Mouse (Mus musculus) brain, embryonic 18.5 days (tissue): ENCODE measurements at regions not wholly inside any gene's neighbourhood (a gene's known extent, or its start where the extent isn't known, plus 50 kb on each side); places are given as distances from the start of the nearest gene placed in this dataset.
"Not testable (repeated sequence)": the region's sequence is repeated elsewhere in the genome, so short reads cannot be mapped to it uniquely, and the experiment has no call there.

ENCODE experiments used
- DNase-seq: peaks from one replicate; pipeline ENCODE4 v3.0.0-alpha.2; 2012; ENCODE audit warnings: low read depth, low spot score

DNA sequence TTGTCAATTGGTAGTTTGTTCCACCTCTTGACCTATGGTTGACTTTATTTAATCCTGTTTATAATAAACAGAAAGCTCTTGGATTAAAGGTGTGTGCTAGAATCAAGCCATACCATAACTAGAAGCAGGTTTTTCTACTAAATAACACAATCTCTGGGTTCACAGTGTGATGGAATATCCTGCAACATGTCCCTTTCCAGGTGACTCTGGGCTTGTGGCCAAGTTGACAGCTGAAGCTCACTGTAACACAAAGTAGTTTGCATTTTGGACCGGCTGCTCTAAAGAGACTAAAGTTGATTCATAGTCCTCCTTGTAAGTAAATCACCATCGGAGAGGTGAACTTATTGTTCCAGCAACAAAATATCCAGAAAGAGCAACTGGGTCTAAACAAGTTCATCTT is 149.3 kb upstream of the Kctd3 start:
- no peak for DNase-seq

DNA sequence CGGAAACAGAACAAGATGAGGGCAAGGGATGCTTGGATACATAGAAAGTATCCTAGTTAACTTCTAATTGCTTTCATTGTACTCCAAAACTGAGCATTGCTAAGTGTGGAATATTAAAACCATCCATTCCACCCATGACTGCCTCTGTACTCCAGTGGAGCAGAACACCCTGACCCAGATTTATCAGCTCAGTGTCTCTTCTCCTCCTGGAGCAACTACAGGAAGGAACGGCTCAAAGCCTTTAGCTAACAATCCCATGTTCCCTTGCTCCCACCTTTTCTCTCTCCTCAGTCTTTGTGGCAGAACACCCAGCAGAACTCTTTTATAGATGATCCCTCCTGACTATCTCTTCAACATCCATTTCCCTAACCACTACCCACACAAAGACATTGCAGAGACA is 146.7 kb upstream of the Kctd3 start:
- no peak for DNase-seq

DNA sequence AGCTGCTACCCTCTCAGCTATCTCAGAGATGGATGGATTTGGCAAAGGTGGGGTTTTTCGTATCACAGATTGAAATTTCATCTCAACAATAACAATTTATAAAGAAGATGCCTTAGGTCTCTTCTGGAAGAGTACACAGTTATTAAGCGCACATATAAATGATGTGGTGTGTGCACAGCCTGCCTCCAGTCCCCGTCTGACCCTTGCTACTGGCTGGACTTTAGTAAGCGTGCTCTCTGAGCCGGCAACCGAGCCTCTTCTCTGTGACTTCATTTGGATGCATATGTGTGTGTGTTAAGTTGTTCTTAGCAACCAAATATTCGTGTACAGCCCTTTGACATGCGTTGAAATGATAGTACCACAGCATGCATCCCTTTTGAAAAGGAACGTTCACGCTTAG is 145.5 kb upstream of the Kctd3 start:
- no peak for DNase-seq

DNA sequence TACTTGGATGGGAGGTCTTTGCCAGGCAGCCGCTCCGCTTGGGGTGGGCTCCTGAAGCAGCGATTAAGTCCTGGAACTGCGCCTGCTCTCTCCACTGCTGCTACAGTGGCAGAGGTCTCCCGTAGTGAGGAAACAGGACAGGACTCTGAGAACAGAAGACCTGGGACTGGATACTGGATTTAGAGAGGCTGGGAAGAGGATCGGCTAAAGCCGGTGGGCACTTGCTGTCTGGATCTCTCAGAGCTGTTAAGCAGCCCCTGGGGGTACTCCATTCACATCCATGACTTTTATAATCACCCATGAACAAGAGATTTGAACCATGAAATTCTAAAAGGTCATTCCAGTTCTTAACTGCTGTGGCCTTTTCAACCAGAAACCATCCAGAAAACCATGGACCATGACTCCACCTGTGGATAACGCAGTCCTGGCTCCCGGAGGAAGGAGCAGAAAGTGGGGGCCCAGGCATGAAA is 135.4 kb upstream of the Kctd3 start:
- no peak for DNase-seq

DNA sequence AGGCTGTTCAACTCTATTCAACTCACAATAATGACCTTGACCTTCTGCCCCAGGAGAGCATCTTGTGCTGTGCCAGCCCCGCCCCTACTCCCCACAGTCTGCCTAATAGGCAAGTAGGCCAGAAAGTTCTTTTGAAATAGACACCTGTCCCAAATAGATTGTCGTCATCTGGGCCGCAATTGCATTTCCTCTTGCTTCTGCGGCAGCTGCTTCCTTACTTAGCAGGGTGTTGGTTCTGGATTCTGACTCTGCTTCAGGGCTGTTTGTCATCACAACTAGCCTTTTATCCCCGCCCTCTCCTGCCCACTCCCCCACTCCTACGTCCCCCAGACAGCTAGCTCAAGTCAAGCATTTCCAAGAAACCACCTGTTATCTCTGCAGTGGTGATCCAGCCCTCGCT is 134.9 kb upstream of the Kctd3 start:
- no peak for DNase-seq

DNA sequence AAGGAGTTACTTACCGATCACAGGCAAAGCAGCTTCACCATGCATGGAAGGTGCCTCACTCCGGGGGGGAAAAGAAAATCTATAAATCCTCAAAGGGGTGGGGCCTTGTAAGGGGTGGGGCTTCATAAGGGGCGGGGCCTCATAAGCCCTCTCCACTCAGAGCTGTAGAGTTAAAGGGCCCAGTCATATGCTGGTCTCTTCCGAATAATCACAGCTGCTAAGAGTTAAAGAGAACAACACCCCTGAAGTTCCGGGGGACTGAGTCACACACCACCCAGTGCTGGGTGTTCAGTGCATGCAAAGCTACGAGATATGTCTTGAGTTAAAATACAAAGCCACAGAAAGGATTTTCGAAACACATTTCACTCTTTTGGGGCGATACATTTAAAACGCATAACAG is 134.1 kb upstream of the Kctd3 start:
- no peak for DNase-seq

DNA sequence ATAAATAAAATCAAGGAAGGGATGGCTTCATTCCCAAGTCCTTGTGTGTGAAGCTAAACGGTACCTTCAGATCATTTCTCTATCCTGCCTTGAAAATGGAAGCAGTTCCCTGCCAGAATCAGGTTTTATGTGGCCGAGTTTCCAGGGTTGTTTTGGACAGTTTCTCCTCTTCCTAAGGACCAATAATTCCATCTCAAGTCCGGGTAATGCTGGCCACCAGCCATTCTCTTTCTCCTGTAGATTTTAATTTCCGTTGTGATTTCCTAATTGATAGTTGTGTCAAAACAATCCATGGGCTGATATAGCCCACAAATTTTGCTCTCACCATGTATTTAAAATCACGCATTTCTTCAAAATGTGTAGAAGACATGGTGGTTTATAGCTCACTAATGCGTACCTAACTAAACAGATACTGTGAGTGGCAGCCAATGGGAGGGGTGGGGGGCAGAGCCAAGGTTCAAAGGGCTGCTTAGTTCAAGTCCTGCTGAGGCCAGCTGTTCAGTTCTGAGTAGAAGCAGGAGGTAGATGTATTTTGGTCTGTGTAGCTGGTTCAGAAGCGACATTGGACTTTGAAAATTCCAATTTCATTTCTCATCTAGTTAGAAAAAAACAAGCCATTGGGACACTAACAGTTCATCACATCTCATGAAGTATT is 129.2 kb upstream of the Kctd3 start:
- DNase-seq = no peak

DNA sequence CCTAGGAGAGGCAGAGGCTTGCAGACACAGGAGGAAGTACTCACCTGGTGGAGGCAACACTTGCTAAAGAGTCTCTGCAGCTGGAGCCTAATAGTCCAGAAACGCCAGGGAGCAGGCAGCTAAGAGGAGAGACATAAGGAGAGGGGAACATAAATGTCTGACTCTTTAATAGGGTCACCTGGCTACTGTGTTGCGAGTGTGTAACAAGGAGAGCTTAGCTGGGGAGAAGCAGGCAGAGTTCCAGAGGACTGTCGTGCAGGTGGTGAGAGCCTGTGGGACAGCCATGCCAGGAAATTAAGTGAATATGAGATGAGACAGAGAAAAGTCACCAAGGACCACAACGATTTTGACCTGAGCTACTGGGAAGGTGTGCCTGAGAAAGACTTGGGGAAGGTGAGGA is 128.2 kb upstream of the Kctd3 start:
- DNase-seq = no peak

DNA sequence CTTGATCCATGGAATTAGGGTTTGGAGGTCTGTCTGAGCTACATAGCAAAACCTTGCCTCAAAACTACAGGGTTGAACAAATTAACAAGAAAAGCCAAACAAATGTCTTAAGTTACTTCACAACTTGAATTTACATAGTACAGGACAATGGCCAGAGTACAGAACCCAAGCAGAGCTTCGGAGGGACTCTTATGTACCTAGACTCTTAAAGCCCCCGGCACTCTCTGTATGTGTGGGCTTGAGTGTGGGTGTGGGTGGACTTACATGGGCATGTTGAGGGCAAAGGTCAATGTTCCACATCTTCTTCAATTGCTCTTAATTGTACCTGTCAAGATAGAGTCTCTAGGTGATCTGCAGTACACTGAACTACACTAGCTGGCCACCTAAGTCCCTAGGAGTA is 121.1 kb upstream of the Kctd3 start:
- no peak for DNase-seq

DNA sequence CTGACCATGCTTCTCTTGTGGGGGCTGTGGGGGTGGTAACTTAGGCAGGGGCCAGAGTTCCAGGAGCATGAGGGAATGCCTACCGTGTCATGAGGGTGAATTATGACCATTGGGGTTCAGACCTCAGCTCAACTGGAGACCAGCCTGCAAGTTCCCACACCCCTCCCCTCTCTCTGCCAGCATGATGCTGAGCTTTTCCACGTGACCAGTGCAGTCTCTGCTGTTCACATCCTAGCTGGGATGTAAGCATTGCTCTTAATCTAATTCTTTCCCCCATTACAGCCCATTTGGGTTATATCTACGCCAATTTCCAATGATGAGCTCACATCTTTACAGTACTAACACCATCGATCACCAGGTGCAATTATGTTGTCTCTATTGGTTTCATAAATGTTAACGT is 120.6 kb upstream of the Kctd3 start:
- not testable (repeated sequence) for DNase-seq

DNA sequence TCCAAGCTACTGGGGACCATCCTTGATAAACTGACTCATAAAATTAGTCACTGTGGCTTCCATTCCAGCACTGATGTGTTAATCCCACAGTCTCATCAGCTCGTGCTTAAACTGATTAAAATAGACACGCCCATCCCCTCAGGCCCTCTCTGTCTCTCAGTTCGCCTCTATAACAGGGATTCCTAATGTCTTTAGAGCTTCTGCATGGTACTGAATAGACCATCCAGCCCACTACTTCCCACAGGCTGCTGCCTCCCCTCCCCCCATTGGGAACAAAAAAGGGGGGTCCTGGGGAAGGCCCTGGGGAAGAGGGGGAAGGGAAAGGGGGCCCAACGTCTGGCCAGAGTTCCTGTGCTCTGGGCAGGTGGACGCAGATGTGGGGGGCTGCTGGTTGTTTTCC is 119.7 kb upstream of the Kctd3 start:
- DNase-seq = no peak

DNA sequence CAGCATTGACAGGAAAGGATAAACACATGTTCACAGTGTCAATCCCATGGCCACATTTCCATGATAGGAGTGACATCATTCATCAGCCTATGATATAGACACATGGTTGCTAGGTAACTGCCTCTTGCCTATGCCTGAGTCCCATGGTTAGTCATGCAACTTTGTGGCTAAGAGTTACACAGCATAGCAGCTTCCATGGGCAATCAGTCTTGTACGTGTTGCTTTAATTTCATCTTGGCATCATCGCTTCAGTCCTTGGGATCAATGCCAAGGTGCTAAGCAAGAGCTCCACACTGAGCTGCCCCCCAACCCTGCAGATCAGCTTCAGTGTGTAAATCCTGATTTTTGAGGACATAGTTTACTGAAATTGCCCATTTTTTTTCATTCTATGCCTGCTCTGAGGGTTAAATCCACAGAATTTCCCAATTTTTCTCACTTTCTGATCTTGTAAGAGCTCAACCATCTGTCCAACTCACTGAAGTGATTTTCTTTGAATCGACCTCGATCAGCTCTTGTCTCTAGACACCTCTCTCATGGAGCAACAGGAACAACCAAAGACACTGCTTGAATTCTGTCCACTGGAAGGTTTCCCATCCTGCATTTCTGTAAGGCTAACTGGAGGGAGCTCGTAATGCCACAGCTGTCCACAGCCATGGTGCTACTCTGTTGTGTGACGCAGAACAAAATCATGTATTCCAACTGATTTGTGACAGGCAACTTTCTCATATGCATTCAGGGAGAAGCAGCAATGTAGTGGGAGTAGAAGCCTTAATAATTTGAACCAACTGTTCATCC is 112.5 kb upstream of the Kctd3 start:
- no peak for DNase-seq

DNA sequence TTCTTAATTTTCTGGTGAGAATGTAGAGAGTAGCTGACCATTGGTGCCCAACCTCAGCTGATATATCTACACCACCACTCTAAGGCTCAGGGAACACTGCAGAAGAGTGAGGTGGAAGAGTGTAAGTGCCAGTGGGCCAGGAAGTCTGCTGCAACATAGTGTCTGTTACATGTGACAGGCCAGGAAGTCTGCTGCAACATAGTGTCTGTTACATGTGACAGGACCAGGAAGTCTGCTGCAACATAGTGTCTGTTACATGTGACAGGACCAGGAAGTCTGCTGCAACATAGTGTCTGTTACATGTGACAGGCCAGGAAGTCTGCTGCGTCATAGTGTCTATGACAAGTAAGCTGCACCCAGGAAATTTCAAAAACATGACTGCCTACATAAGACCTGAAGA is 111.4 kb upstream of the Kctd3 start:
- not testable (repeated sequence) for DNase-seq

DNA sequence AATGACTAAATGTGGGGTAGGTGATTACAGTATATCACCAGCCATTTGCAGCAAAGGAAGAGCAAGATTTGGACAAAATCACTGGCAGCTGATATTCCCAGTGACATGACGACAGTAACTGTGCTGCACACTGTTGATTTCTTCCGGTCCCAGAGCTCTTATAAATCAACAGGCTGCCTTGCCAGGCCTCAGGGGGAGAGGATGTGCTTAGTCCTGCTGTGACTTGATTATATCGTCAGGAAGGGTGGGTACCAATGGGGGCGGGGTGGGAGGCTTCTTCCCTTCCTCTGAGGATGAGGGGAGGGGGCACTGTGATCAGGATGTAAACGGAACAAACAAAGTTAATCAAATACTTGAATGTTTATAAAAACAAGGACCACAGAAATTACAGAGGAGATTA is 110.9 kb upstream of the Kctd3 start:
- no peak for DNase-seq

DNA sequence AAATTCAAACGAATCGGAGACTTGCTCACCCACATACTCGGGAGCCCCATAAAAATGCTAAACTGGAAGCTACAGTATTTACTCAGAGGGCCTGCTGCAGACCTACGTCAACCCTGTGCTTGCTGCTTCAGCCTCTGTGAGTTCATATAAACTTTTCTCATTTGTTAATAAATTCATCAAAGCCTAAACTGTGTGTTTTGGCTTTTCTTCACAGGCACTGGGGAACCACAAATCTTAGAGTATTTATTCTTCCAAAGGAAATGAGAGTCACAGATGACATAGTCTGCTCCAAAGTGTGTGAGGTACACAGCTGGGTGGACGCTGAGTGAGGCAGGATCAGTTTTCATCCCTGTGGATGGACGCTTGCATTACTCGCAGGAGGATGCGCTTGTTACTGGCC is 108.3 kb upstream of the Kctd3 start:
- DNase-seq = no peak

DNA sequence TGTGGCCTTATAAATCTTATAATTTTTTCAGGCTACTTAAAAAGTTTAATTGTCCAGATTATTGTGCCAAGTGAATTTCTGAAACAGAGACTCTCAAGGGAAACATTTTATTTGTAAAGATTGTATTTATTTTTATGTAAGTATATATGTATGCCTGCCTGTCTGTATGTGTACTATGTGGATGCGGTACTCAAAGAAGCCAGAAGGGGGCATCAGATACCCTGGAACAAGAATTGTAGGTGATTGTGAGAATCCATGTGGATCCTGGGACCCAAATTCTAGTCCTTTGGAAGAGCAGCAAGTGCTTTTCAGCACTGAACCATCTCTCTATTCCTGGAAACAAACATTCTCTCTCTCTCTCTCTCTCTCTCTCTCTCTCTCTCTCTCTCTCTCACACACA is 107.6 kb upstream of the Kctd3 start:
- no peak for DNase-seq

DNA sequence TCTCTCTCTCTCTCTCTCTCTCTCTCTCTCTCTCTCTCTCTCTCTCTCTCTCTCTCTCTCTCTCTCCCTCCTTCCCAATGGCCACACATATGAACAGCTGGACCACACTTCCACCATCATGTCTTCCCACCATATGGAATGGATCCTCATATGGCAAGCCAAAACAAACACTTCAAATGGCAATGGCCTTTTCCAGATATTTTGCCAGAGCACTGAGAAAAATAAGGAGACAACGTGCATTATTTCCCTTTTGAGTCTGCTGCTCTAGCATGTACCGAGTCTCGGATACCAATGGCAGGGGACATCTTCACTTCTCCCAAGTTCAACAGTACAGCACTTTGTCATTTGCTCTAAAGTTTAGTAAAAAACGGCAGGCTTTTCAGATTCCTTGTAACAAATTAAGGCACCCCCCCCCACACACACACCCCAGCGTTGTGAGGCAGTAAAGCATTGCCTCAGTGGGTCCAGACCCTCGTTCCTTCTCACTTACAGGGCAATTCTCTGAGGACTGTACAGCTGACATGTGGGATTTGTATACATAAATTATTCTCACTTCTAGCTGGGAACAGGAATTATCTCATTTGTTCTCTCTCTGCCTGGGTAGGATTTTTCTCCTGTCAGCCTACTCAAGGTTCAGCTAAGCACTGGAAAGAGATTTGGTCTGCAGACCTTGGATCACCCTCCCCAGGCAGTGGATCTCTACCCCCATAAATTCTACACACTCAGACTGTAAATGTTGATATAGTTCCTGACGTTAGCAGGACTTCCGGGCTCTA is 100.8 kb upstream of the Kctd3 start:
- no peak for DNase-seq

DNA sequence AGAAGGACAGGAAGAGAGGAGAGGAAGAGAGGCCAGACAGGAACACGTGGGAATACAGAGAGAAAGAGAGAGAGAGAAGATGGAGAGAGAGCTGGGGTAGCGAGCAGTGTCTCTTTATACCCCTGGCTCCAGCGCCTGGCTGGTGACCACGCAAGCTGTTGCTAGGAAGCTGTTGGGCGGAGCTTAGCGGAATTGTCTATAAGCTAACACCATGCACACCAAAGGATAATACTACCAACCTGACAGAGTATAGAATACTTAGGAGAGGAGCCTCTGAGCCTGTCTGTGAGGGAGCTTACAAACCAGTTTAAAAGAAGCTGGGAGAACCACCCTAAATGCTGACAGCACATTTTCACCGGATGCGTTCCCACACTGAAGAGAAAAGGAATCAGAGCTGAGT is 100.2 kb upstream of the Kctd3 start:
- no peak for DNase-seq

DNA sequence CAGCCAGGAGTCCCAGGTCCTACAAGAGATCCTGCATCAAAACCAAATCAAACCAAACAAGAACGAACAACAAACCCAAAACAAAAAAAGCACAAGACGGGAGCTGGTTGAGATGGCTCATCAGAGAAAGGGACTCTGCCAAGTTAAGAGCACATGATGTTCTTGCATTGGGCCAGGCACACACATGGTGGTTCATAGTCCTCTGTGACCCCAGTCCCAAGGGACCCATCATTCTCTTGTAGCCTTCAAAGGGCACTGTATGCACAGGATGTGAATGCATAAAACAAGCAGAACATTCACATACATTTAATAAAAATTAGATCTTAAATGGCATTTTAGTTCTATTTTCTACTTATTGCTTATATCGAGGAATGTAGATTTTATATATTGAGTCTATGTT is 99.5 kb upstream of the Kctd3 start:
- no peak for DNase-seq

DNA sequence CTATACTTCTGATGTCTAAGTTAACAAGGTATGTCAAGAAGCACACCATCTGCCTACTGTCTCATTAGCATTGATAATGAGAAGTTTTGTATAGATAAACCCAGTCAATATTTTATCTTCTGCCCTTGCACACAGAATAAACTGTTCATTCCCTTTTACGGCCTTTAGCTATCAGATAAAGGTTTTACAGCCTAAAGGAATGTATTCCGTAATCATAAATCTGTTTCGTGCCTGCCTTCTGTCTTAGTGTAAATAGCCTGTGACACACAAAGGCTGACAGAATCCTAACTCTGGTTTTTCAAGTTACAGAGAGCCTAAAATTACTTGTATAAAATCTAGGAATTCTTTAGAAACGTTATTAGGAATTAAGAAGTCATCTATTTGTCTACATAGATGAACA is 97.6 kb upstream of the Kctd3 start:
- no peak for DNase-seq

DNA sequence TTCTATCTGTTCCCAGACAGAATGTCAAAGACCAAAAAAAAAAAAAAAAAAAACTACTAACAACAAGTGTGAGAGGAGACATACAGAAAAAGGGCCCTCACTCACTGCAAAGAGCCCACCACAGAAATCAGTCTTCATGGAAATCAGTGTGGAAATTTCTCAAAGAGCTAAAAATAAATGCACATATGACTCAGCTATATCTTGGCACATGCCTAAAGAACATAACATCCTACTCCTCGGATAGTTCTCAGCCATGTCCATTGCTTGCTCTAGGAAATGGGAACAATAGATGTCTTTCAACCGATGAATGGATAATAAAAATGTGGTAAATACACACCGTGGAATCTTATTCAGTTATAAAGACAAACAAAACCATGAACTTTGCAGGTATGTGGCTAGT is 95.1 kb upstream of the Kctd3 start:
- DNase-seq = no peak

DNA sequence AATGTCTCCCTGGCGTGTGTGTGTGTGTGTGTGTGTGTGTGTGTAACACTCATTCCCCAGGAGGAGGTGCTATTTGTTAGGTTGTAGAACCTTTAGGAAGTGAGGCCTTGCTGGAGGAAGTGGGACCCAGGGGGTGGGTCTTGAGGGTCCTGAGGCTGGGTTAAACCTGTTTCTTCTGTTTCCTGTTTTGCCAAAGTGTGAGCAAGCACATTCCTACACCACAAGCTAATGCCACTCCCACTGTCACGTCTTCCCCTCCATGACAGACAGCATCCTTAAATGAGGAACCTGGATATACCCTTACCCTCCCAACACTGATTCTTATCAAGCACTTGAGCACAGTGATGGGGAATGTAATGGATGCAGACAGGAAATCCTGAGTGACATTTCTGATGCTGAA is 91.5 kb upstream of the Kctd3 start:
- no peak for DNase-seq

DNA sequence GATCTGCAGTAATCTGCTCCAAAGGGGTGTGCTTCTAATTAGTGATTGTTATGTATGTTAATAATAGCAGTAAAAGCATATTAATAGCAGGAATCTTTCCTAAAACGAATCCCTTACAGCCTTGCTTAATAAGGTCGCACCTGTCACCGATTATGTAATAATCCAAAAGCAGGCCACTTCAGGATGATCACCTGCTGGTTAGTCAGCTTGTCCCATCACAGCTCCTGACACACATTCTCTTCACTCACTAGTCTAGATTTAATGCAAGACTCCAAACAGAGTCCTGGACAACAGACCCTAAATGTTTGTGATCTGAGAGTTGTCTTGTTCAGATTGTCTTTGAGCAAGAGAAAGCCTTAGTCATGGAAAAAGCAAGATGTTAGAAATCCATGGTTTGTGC is 85.2 kb upstream of the Kctd3 start:
- DNase-seq = no peak
